Mouse (Mus musculus) T-helper 1 cell (primary cell): ENCODE measurements around the gene Tnfsf10.

Experiments used
- in situ Hi-C: fragments of 300-600 bp; cut with MboI, MseI; formaldehyde crosslinking; loops from one replicate; pipeline ENCODE4 v1.15.1; 2025; ENCODE audit warnings: high pct_unique_total_duplicates

Tnfsf10 gene

DNA sequence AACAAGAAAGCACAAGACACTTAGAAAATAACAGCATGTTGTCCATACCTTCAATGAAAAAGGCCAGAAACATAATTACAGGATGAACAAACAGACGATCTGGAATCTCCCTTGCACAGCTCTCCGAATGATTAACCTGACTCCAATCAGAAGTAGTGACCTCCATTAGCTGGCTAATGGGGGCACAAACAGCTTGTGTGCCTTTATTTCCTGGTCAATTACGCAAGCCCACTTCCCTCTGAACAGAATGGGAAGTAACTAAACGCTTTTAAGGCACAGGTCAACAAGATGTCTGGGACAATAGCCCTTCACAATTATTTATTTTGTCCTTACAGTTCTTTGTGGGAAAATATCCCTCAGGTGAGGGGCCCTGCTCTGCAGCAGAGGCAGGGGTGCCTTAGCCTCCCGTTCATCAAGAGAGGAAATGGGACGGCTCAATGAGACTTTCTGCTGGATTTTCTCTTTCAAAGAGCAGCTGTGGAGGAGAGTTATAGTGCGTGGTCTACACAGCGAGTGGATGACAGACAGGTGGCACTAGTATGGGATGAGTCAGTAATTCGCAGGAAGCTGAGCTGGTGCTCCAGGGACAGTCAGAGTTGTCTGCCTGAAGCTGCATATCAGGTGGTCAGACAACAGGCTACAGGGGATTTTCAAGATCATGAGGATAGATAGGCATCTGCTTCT, 14.3 kb upstream of the Tnfsf10 start:
- in situ Hi-C loops = no loop called here

DNA sequence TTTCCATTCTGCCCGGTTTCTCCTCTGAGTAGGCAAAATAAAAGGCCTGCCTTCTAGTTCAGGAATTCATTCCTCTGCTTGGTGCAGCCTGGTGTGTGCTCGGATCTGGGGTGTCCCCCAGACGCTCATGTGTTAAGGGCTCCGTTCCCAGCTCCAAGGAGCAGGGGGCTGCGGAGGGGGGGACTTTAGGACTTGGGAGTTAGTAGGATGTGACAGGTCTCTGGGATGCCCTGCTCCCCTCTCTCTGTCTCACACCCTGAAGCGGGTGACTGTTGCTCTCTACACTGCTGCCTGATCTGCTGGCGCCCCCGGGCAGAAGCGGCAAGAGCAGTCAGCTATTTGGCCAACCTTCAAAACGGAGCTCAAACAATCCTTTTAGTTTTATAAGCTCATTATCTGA, 10.0 kb upstream of the Tnfsf10 start:
- in situ Hi-C loops = no loop called here

DNA sequence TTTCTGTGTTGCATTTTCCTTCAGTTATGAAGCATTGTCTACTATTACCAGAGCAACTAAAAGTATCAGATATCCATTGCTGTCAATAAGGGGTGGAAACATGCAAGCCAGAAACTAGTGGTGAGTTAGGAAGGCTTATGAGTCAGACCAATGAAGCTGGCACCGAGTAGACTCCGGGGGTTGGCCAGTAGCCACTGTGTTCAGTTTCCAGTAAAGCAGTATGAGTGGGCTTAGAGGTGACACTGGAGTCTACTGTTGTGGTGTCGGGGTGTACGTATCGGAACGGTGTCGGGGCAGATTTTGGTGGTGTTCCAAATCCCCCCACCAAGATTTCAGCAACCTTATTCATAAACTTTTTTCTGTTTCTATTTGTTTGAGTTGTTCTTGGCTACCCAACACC, 5.9 kb upstream of the Tnfsf10 start:
- in situ Hi-C loops = no loop called here

GRCm38 (mm10) chr3:27311475-27311874, 5.4 kb upstream of the Tnfsf10 start:
- in situ Hi-C loops = no loop called here

DNA sequence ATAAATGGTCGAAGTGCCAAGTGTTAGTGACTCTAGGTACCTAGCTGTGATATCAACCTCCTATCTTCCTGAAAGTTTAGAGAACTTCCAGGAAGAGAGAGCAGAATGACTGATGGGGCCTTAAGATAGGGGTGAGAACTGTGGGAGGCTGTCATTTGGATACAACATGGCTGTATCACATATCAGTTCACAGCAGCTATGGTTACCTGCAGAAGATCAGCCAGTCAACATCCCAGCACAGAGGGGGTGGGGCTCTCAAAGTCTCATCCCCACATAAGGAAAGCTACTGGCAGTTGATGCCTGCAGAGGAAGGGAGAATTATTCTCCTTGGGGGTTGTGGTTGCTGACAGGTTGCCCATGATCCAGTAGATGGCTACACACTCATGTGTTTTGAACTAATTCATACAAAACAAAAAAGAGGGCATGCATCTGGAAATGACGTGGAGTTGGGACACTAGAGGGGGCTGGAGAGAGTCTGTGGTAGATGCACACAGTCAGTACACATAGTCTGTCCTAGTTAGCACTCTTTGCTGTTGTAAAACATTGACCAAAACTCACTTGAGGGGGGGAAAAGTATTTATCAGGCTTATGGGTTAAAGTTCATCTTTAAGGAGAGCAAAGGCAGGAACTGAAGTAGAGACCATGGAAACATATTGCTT, 2.2 kb upstream of the Tnfsf10 start:
- in situ Hi-C loops = no loop called here

GRCm38 (mm10) chr3:27317288-27318024, 628 bp downstream of the Tnfsf10 start:
- in situ Hi-C loops = no loop called here

GRCm38 (mm10) chr3:27319650-27320049, 2.8 kb downstream of the Tnfsf10 start:
- in situ Hi-C loops = no loop called here

DNA sequence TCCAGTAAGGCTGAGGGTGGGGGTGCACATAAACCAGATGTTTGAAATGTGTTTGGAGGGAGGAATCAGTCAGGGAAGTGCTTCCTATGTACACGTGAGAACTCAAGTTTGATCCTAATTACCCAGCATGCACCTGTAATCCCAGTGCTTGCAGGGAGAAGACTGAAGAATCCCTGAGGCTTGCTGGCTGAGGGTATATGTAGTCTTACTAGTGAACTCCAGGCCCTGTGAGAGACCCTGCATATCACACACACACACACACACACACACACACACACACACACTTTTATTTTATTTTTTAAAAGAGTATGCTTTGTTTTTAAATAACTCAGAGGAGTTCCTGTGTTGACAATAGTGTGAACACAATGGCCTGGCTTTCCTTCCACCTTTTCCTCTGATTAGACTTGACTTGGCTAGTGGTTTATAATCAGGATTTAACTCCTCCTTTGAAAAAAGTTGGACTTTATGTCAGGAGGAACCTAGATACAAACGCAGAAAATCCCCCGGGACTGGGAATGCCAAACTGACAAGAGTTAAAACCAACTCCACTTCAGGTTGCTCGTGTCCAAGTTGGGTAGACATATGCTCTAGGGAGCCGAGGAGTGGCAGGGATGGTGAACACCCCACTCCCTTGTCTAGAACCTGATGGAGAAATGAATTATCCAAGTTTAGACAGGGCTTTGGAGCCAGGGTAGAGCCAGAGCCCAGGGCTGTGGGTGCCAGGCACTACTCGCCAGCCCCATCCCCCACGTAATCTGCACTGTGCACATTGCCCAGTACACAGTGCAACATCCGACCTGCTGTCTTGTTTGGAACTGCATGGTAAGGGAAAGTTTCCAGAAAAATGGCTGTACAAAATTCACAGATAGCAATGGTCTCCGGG, 4.0 kb downstream of the Tnfsf10 start:
- in situ Hi-C loops = no loop called here

DNA sequence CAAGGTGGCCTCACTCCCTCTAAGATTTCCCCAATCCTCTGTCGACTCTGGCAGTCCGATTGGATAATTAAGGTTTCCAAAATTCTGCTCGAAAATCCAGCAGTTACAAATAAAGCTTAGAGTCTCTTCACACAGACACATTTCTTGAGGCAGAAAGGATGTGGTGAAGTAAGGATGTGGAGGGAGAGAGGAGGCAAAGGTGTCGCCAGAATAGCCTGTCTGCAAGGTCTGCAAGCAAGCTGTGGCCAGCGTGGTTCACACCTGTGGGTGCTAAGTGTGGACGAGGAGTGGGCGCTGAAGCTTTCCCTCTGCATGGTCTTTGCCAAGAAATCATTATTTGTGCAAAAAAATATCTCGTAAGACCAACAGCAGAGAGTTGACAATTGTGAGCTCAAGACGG, 5.8 kb downstream of the Tnfsf10 start:
- in situ Hi-C loops = no loop called here

DNA sequence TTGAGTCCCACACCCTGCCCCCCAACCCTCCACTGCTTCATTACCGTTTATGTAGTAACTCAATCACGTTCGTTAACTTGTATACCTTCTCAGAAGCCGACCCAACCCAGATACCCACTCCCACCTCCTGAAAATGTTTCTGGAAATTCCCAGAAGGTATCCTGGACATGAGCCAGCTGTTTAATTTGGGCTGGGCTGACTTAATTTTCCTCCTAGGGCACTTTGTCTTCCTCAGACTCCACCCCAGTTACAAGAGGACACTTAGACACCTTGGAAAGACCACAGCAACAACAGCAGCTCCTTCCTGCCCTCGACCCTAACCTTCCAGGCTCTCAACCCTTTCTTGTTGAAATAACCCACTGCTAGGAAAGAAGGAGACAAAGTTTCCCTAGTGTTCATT, 6.7 kb downstream of the Tnfsf10 start:
- in situ Hi-C loops = no loop called here

DNA sequence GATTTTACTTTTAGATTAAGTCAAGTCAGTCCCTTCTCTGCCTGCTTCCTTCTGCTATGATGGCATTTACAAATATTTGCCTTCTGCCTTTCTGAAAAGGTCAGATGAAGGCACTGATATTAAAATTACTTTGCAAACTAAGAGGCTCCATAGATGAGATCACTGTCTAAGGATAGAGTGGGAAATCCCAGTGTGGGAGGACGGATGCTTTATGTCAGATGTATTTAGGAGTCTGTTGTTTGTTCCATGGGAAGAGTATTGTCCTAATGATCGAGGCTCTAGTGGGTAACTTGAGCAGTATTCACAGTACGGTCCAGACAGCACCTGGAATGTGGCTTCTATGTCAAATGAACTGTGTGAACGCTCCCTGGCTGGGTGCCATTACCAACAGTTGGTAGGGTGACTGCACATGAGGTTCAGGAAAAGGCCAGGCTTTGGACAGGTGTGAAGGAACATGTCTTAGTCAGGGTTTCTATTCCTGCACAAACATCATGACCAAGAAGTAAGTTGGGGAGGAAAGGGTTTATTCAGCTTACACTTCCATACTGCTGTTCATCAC, 9.9 kb downstream of the Tnfsf10 start:
- in situ Hi-C loops = loop anchor here (5.0 kb wide), 1 partner anchor 39 kb away; no protein-coding TSS in a partner anchor

DNA sequence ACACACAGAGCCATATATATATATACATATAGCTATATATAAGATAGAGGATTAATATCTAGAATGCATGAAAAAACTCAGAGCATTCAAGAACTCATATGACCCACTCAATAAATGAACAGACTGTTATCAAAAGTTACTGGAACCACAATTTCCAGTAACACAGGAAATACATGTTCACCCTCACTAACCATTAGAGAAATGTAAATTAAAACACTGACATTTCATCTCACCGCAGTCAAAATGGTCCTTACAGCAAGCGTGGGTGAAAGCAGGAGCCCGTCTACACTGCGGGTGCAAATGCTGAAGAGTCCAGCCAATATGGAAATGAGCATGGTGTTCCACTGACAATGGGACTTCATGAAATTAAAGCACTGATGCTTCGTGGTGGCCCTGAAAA, 13.9 kb downstream of the Tnfsf10 start:
- in situ Hi-C loops = no loop called here

DNA sequence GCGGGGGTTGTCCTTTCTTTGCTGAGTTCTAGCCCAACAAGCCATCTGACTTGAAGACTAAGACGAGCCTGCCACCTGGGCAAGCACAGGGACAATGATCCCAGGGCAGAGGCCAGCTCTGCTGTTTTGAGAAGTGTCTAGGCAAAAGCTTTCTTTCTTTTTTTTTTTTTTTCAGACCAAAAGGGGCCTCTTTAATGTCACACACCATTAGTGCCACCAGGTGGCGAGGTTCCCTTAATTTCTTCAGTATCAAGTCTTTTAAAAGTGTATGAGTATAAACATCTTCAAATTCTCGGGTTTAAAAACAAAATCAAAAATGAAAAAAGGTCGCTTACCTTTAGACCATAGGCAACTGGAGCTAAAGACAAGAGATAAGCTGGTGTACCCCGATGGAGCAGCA, 21.6 kb downstream of the Tnfsf10 start:
- in situ Hi-C loops = loop anchor here (5.0 kb wide), 1 partner anchor 124 kb away; no protein-coding TSS in a partner anchor

- in situ Hi-C loops = loop anchor here (5.0 kb wide), 1 partner anchor 123 kb away; no protein-coding TSS in a partner anchor
These were observed 22.1 kb downstream of the Tnfsf10 start for GRCm38 (mm10) chr3:27338887-27339286.

DNA sequence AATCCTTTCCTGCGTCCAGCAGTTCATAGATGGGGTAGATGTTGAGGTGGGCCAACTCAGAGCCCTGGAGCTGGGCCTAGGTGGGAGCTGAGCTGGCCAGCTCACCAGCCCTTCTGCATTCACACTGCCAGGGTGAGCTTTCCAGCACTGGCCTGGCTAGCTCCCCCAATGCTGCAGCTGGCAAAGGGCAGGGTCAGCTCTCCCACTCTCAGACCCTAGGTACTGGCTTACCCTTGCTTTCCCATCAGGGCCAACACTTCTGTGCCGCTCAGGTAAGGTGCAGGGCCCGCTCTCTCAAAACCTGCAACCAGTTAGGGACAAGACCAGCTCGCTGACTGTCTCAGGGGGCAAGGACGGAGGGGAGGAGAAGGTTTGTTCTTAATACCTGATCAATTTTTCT, 23.9 kb downstream of the Tnfsf10 start:
- in situ Hi-C loops = no loop called here

- in situ Hi-C loops = no loop called here
These were observed 25.6 kb downstream of the Tnfsf10 start for GRCm38 (mm10) chr3:27342462-27342861.

GRCm38 (mm10) chr3:27345526-27345925, 28.7 kb downstream of the Tnfsf10 start:
- in situ Hi-C loops = no loop called here

GRCm38 (mm10) chr3:27348462-27348861, 31.6 kb downstream of the Tnfsf10 start:
- in situ Hi-C loops = no loop called here

GRCm38 (mm10) chr3:27351105-27351504, 34.3 kb downstream of the Tnfsf10 start:
- in situ Hi-C loops = no loop called here

DNA sequence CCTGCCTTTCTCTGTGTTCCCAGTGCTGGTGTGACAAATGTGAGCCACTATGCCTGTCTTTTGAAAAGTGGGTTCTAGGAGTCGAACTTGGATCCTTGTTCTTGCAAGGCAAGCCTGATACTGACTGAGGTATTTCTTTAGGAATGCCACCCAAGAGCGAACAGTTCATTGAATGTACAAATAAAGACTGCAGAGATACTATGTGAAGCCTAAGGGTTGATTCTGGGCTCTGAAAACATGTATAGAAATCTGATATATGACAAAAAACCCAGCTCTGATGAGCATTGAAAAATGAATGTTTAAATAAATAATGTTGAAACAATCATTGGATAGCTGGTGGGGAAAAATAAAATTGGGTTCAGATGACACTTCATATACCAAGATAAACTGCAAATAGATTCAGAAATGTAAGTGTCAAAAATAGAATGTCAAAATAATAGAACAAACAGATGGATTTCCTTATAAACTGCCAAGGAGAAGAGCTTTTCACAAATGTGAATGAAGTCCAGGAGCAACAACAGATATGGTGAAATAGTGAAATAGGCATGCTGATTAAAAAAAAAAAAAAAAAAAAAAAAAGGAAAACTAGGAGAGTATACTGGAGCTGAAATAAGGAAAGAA, 42.4 kb downstream of the Tnfsf10 start:
- in situ Hi-C loops = no loop called here

- in situ Hi-C loops = no loop called here
These were observed 53.3 kb downstream of the Tnfsf10 start for GRCm38 (mm10) chr3:27370125-27370524.
